10 mouse cellular contexts compared by ENCODE assay signal in the genomic region with DNA sequence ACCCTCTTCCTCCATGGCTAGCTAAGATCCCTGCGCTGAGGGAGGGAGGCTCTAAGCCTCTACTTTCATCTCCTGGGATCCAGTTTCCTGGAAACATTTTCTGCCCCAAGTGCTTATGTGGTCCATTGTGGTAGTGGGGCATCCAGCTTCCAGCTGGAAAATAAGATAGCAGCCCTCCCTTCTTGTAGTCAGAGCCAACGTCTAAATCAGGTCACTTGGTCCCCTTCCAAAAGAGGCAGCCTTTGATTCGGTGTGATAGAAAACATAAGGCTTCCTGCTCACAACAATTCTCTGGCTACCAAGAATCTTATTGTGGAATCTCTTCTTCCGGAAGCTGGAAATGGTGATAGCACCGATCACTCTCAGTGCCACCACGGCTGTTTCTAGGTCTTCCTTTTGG. TPM values are rescaled to one million over a fixed set of nuclear protein-coding genes. Genes with fewer than 3 reads are reported as not detected.
DNase-seq lines count a peak whose midpoint lies in the region; ATAC-seq and TF ChIP-seq lines count a peak whose summit lies in the region.
"Had no signal": no experiment of that assay in that cellular context is flagged by ENCODE, and none has a peak within 500 bp of the region (broad histone marks: within the 10 kb centered on the region; RNA-seq: fewer than 3 reads in every experiment).

No protein-coding gene starts in this region.

- DNase-seq in adrenal gland, postnatal 36 days: peak; percentile 14 to 43
- DNase-seq in adrenal gland, postnatal 4 days (ENCODE audit: low spot score in 2 of 2): no peak
- peak; percentile 60 for DNase-seq in retina, postnatal 1 day
- DNase-seq in retina, embryonic 14.5 days (ENCODE audit: low spot score): no peak
- no peak for DNase-seq in heart, postnatal 0 days (ENCODE audit: low spot score)
- DNase-seq in skeletal muscle tissue, adult 2 months (ENCODE audit: low read depth, low spot score): peak; percentile 7
- no peak for DNase-seq in layer of hippocampus, postnatal 14 days (ENCODE audit: low spot score in 2 of 2)
- no peak for DNase-seq in spleen, postnatal 4 days (ENCODE audit: low spot score in 2 of 2)
- DNase-seq: gastrocnemius, postnatal 25 days had no signal

- no peak for TF ChIP-seq CTCF in heart, postnatal 0 days (IDR thresholded peaks at IDR 0.05; ENCODE audit: low read depth)

- H3K4me3 ChIP-seq in heart, postnatal 0 days (ENCODE audit: low read depth, low read length): no peak overlapping the region

- no peaks in the 10 kb centered on the region for H3K36me3 ChIP-seq in heart, postnatal 0 days (replicated peaks; ENCODE audit: control insufficient read depth, insufficient read depth, low read length)

- H3K4me1 ChIP-seq in heart, postnatal 0 days (ENCODE audit: control insufficient read depth, insufficient read depth): no peaks in the 10 kb centered on the region

- TF ChIP-seq EP300 in heart, postnatal 0 days (IDR thresholded peaks at IDR 0.05; ENCODE audit: low read depth): no peak

- no peak overlapping the region for H3K9ac ChIP-seq in heart, postnatal 0 days (replicated peaks; ENCODE audit: low read depth, low read length)

- no peaks in the 10 kb centered on the region for H3K27me3 ChIP-seq in heart, postnatal 0 days (ENCODE audit: control insufficient read depth, insufficient read depth, low read length)
- H3K27me3 ChIP-seq: Patski had no signal

- peak overlapping the region; percentile 8; the same call in 1 of the 2 replicates for H3K27ac ChIP-seq in heart, postnatal 0 days (ENCODE audit: low read depth)

- no peak for ATAC-seq in heart, postnatal 0 days (ENCODE audit: insufficient read depth, low read depth)
- ATAC-seq: Patski had no signal

- H3K9me3 ChIP-seq in heart, postnatal 0 days (replicated peaks; ENCODE audit: control insufficient read depth, low read length): no peaks in the 10 kb centered on the region

- H3K4me2 ChIP-seq in heart, postnatal 0 days (ENCODE audit: low read depth, low read length): no peak overlapping the region

- WGBS in heart, postnatal 0 days: 54% methylated on average over 6 of the region's 6 CpGs

RNA-seq across cellular contexts. Expression of a gene that starts 33.9 kb away (rescaled TPM):
- total RNA-seq in adrenal gland, postnatal 36 days (2021): 10 to 100 TPM; 10.5 to 14.8 TPM
- 10 to 100 TPM; 16.0 to 16.7 TPM for total RNA-seq in adrenal gland, postnatal 4 days (2021)
- total RNA-seq in heart, postnatal 0 days (2014; rRNA removed; ENCODE audit: low replicate concordance): 7.4 and 8.3 TPM in 2 replicates
- polyA plus RNA-seq in heart, postnatal 0 days (2015; fragmentation: Nextera tagmentation; extraction: Ambion mirVana): 9.2 and 10.3 TPM in 2 replicates
- total RNA-seq in layer of hippocampus, postnatal 14 days (2021): 10 to 100 TPM; 10.8 to 10.9 TPM

RNA-seq across cellular contexts. Expression of a gene that starts 35.3 kb away (rescaled TPM):
- 10 to 100 TPM; 39.0 to 46.4 TPM for total RNA-seq in adrenal gland, postnatal 36 days (2021)
- 10 to 100 TPM; 49.6 to 52.4 TPM for total RNA-seq in adrenal gland, postnatal 4 days (2021)
- 16.4 and 17.4 TPM in 2 replicates for total RNA-seq in heart, postnatal 0 days (2014; rRNA removed; ENCODE audit: low replicate concordance)
- 3.7 and 4.5 TPM in 2 replicates for polyA plus RNA-seq in heart, postnatal 0 days (2015; fragmentation: Nextera tagmentation; extraction: Ambion mirVana)
- 100 to 1,000 TPM; 152 to 155 TPM for total RNA-seq in layer of hippocampus, postnatal 14 days (2021)

Comparison
In these comparisons a context has a peak if more than half of its experiments do, and no peak if none do; other contexts are left out.
1. DNase-seq: peak in adrenal gland, postnatal 36 days (2 of 2), retina, postnatal 1 day (single experiment) and skeletal muscle tissue, adult 2 months (single experiment); none in adrenal gland, postnatal 4 days (0 of 2), retina, embryonic 14.5 days (single experiment), heart, postnatal 0 days (single experiment), layer of hippocampus, postnatal 14 days (0 of 2) and spleen, postnatal 4 days (0 of 2).